Mouse (Mus musculus): ENCODE measurements around the gene Akp3. TPM values are rescaled to one million over a fixed set of nuclear protein-coding genes. Genes with fewer than 3 reads are reported as not detected.

The Akp3 gene
- polyA plus RNA-seq, 1 experiment from 2014 or later = not detected

Other genes starting within 250 kb of the Akp3 start
- gene Alppl2, start 35.0 kb upstream of the Akp3 start, polyA plus RNA-seq (2014; fragmentation: Nextera tagmentation; extraction: Ambion mirVana) = not detected in 2 replicates
- gene Alpi, start 23.4 kb upstream of the Akp3 start, polyA plus RNA-seq (2014; fragmentation: Nextera tagmentation; extraction: Ambion mirVana) = 0.61 and 1.1 TPM in 2 replicates
- gene Ecel1, start 31.5 kb downstream of the Akp3 start, polyA plus RNA-seq (2014; fragmentation: Nextera tagmentation; extraction: Ambion mirVana) = 7.5 and 8.4 TPM in 2 replicates
- 0.14 TPM in 1 of 2 replicates, not detected in the other for gene Prss56, start 58.3 kb downstream of the Akp3 start, polyA plus RNA-seq (2014; fragmentation: Nextera tagmentation; extraction: Ambion mirVana)
- not detected in 2 replicates for gene Chrnd, start 65.6 kb downstream of the Akp3 start, polyA plus RNA-seq (2014; fragmentation: Nextera tagmentation; extraction: Ambion mirVana)
- gene Chrng, start 79.7 kb downstream of the Akp3 start, polyA plus RNA-seq (2014; fragmentation: Nextera tagmentation; extraction: Ambion mirVana) = not detected in 2 replicates
- 138 and 146 TPM in 2 replicates for gene Eif4e2, start 88.9 kb downstream of the Akp3 start, polyA plus RNA-seq (2014; fragmentation: Nextera tagmentation; extraction: Ambion mirVana)
- 0.14 and 0.34 TPM in 2 replicates for gene Efhd1, start 139.4 kb downstream of the Akp3 start, polyA plus RNA-seq (2014; fragmentation: Nextera tagmentation; extraction: Ambion mirVana)
- 55.1 and 61.2 TPM in 2 replicates for gene Gigyf2, start 202.0 kb downstream of the Akp3 start, polyA plus RNA-seq (2014; fragmentation: Nextera tagmentation; extraction: Ambion mirVana)

All from stomach, embryonic 14.5 days (tissue).